Mouse (Mus musculus) midbrain, embryonic 11.5 days (tissue): ENCODE measurements at regions not wholly inside any gene's neighbourhood (a gene's known extent, or its start where the extent isn't known, plus 50 kb on each side); places are given as distances from the start of the nearest gene placed in this dataset.

ENCODE experiments used
- ATAC-seq: fragments of 200-750 bp; cut with Nextera tagmentation; 2 replicates; pipeline ENCODE4 v1.8.0; 2017; ENCODE audit warnings: moderate TSS enrichment, moderate library complexity; ENCODE audit not compliant: low FRiP score
- DNase-seq: peaks from one replicate; pipeline ENCODE4 v3.0.0; 2015; ENCODE audit warnings: low spot score; ENCODE audit errors: missing footprints
- H3K27ac ChIP-seq: fragments of 300-500 bp; sonication (generic); 2 replicates; pipeline ENCODE4 v1.5.1; 2014; ENCODE audit warnings: low read depth, low read length
- H3K27me3 ChIP-seq: fragments of 300-500 bp; sonication (generic); 2 replicates; pipeline ENCODE4 v1.6.1; 2014; ENCODE audit warnings: mild to moderate bottlenecking, low read length, moderate library complexity, mixed read lengths; ENCODE audit not compliant: control insufficient read depth, insufficient read depth
- H3K36me3 ChIP-seq: fragments of 300-500 bp; sonication (generic); 2 replicates; pipeline ENCODE4 v1.6.1; 2014; ENCODE audit warnings: mild to moderate bottlenecking, low read length, moderate library complexity, mixed read lengths; ENCODE audit not compliant: control insufficient read depth, insufficient read depth
- H3K4me1 ChIP-seq: fragments of 300-500 bp; sonication (generic); 2 replicates; pipeline ENCODE4 v1.6.1; 2014; ENCODE audit warnings: low read length; ENCODE audit not compliant: control insufficient read depth, insufficient read depth
- H3K4me2 ChIP-seq: fragments of 300-500 bp; sonication (generic); 2 replicates; pipeline ENCODE4 v1.6.1; 2014; ENCODE audit warnings: mild to moderate bottlenecking, moderate library complexity
- H3K4me3 ChIP-seq: fragments of 300-500 bp; sonication (generic); 2 replicates; pipeline ENCODE4 v1.5.1; 2014; ENCODE audit warnings: low read depth, low read length
- H3K9ac ChIP-seq: fragments of 300-500 bp; sonication (generic); 2 replicates; pipeline ENCODE4 v1.6.1; 2014; ENCODE audit warnings: low read length
- H3K9me3 ChIP-seq: fragments of 300-500 bp; sonication (generic); 2 replicates; pipeline ENCODE4 v1.6.1; 2016; ENCODE audit warnings: low read length; ENCODE audit not compliant: control insufficient read depth
- WGBS: fragments of 180-500 bp; shearing (Covaris S2); extraction: QIAGEN DNeasy Blood & Tissue Kit; methylation state at CpG from one replicate; pipeline ENCODE4 v1.1.7; 2014; 5-methylcytosine and 5-hydroxymethylcytosine counted together

GRCm38 (mm10) chr13:31147323-31147722 is 173.3 kb downstream of the Gm5447 start:
- Histone ChIP-seq H3K9me3 (no peaks in the 10 kb centered on the region), H3K36me3 (no peaks in the 10 kb centered on the region), H3K4me1 (no peaks in the 10 kb centered on the region), H3K4me3 (no peak overlapping the region), H3K27me3 (no peaks in the 10 kb centered on the region), H3K27ac (no peak overlapping the region), H3K9ac (no peak overlapping the region), H3K4me2 (no peak overlapping the region)
- WGBS = 80% methylated on average over 1 of the region's 1 CpGs
- ATAC-seq (no peak), DNase-seq (no peak)

- H3K36me3 ChIP-seq = no peaks in the 10 kb centered on the region
- no peaks in the 10 kb centered on the region for H3K4me1 ChIP-seq
- H3K4me2 ChIP-seq = no peak overlapping the region
- H3K4me3 ChIP-seq = no peak overlapping the region
- H3K9me3 ChIP-seq = no peaks in the 10 kb centered on the region
- 79% methylated on average over 3 of the region's 3 CpGs for WGBS
- H3K9ac ChIP-seq = no peak overlapping the region
- ATAC-seq (no peak), DNase-seq (no peak)
- no peaks in the 10 kb centered on the region for H3K27me3 ChIP-seq
- H3K27ac ChIP-seq = no peak overlapping the region
Measured at GRCm38 (mm10) chr13:31154066-31154465, 180.1 kb downstream of the Gm5447 start.

GRCm38 (mm10) chr13:31163878-31164495 is 190.0 kb downstream of the Gm5447 start:
- DNase-seq (no peak), ATAC-seq (no peak)
- H3K4me2 ChIP-seq = no peak overlapping the region
- no peak overlapping the region for H3K27ac ChIP-seq
- H3K36me3 ChIP-seq = no peaks in the 10 kb centered on the region
- no peak overlapping the region for H3K9ac ChIP-seq
- WGBS = 89% methylated on average over 6 of the region's 6 CpGs
- H3K4me1 ChIP-seq = no peaks in the 10 kb centered on the region
- no peaks in the 10 kb centered on the region for H3K27me3 ChIP-seq
- no peaks in the 10 kb centered on the region for H3K9me3 ChIP-seq
- H3K4me3 ChIP-seq = no peak overlapping the region

- Histone ChIP-seq H3K9ac (no peak overlapping the region), H3K27me3 (no peaks in the 10 kb centered on the region), H3K4me3 (no peak overlapping the region), H3K9me3 (no peaks in the 10 kb centered on the region), H3K4me2 (no peak overlapping the region), H3K4me1 (no peaks in the 10 kb centered on the region), H3K27ac (no peak overlapping the region), H3K36me3 (no peaks in the 10 kb centered on the region)
- ATAC-seq (no peak), DNase-seq (no peak)
- 82% methylated on average over 5 of the region's 5 CpGs for WGBS
Measured at GRCm38 (mm10) chr13:31166286-31166685, 192.3 kb downstream of the Gm5447 start.

- Histone ChIP-seq H3K4me3 (no peak overlapping the region), H3K9ac (no peak overlapping the region), H3K36me3 (no peaks in the 10 kb centered on the region), H3K4me2 (no peak overlapping the region), H3K27ac (no peak overlapping the region), H3K9me3 (no peaks in the 10 kb centered on the region), H3K27me3 (no peaks in the 10 kb centered on the region), H3K4me1 (no peaks in the 10 kb centered on the region)
- no peak for ATAC-seq
- 82% methylated on average over 2 of the region's 2 CpGs for WGBS
- no peak for DNase-seq
Measured at GRCm38 (mm10) chr13:31168854-31169253, 194.8 kb downstream of the Gm5447 start.

GRCm38 (mm10) chr13:31171751-31172150 is 197.7 kb downstream of the Gm5447 start:
- no peak overlapping the region for H3K27ac ChIP-seq
- no peak overlapping the region for H3K9ac ChIP-seq
- DNase-seq (no peak), ATAC-seq (no peak)
- WGBS = 86% methylated on average over 2 of the region's 2 CpGs
- no peaks in the 10 kb centered on the region for H3K4me1 ChIP-seq
- no peaks in the 10 kb centered on the region for H3K27me3 ChIP-seq
- H3K9me3 ChIP-seq = no peaks in the 10 kb centered on the region
- no peak overlapping the region for H3K4me2 ChIP-seq
- no peaks in the 10 kb centered on the region for H3K36me3 ChIP-seq
- H3K4me3 ChIP-seq = no peak overlapping the region

GRCm38 (mm10) chr13:31172580-31172979 is 198.6 kb downstream of the Gm5447 start:
- no peak overlapping the region for H3K4me3 ChIP-seq
- no peak overlapping the region for H3K27ac ChIP-seq
- H3K9ac ChIP-seq = no peak overlapping the region
- DNase-seq (no peak), ATAC-seq (no peak)
- no peak overlapping the region for H3K4me2 ChIP-seq
- H3K9me3 ChIP-seq = no peaks in the 10 kb centered on the region
- H3K36me3 ChIP-seq = no peaks in the 10 kb centered on the region
- H3K4me1 ChIP-seq = no peaks in the 10 kb centered on the region
- WGBS = 90% methylated on average over 5 of the region's 5 CpGs
- H3K27me3 ChIP-seq = no peaks in the 10 kb centered on the region

GRCm38 (mm10) chr13:31177999-31178783 is 204.2 kb downstream of the Gm5447 start:
- Histone ChIP-seq H3K4me1 (no peaks in the 10 kb centered on the region), H3K36me3 (no peaks in the 10 kb centered on the region), H3K27me3 (no peaks in the 10 kb centered on the region), H3K27ac (no peak overlapping the region), H3K9ac (no peak overlapping the region), H3K9me3 (no peaks in the 10 kb centered on the region), H3K4me3 (no peak overlapping the region), H3K4me2 (no peak overlapping the region)
- no peak for ATAC-seq
- DNase-seq = no peak
- 93% methylated on average over 5 of the region's 5 CpGs for WGBS

GRCm38 (mm10) chr13:31178964-31179363 is 205.0 kb downstream of the Gm5447 start:
- 83% methylated on average over 3 of the region's 3 CpGs for WGBS
- H3K4me1 ChIP-seq = no peaks in the 10 kb centered on the region
- H3K9ac ChIP-seq = no peak overlapping the region
- ATAC-seq = no peak
- no peak overlapping the region for H3K4me2 ChIP-seq
- H3K27ac ChIP-seq = no peak overlapping the region
- H3K27me3 ChIP-seq = no peaks in the 10 kb centered on the region
- H3K9me3 ChIP-seq = no peaks in the 10 kb centered on the region
- no peak for DNase-seq
- no peaks in the 10 kb centered on the region for H3K36me3 ChIP-seq
- H3K4me3 ChIP-seq = no peak overlapping the region
